Mouse (Mus musculus) heart, postnatal 0 days (tissue): ENCODE results near the gene Slc6a1.

Source experiments
- CTCF ChIP-seq: IDR thresholded peaks from 2 replicates; pipeline ENCODE4 v1.5.1; 2016; ENCODE audit warnings: antibody characterized with exemption, control low read depth, low read depth
- EP300 ChIP-seq: IDR thresholded peaks from 2 replicates; pipeline ENCODE4 v1.6.1; 2016; ENCODE audit warnings: antibody characterized with exemption, low read depth

GRCm38 (mm10) chr6:114322914-114323313 lies 40.5 kb downstream of the Slc6a1 start:
- TF ChIP-seq EP300 (no peak), CTCF (no peak)
